Mouse (Mus musculus): ENCODE results near the gene Caly. TPM values are rescaled to one million over a fixed set of nuclear protein-coding genes. Genes with fewer than 3 reads are reported as not detected.

Gene Caly
- total RNA-seq, 2 experiments from 2014 or later, result 6.2 to 7.5 TPM

GRCm38 (mm10) chr7:140047811-140048311 is 34.5 kb downstream of the Caly start:
- no peak for DNase-seq (ENCODE audit: low spot score in 2 of 2)

- DNase-seq (ENCODE audit: low spot score in 2 of 2), result no peak
Measured at GRCm38 (mm10) chr7:140045546-140045945, 36.8 kb downstream of the Caly start.

- DNase-seq (ENCODE audit: low spot score in 2 of 2), result no peak
Measured at GRCm38 (mm10) chr7:140042728-140043127, 39.6 kb downstream of the Caly start.

GRCm38 (mm10) chr7:140037171-140037555 is 45.2 kb downstream of the Caly start:
- DNase-seq (ENCODE audit: low spot score in 2 of 2), result no peak

- DNase-seq (ENCODE audit: low spot score in 2 of 2), result peak; percentile 91 to 94
Measured at GRCm38 (mm10) chr7:140036281-140037170, 45.8 kb downstream of the Caly start, which contains the start of the genes Zfp511 and Tubgcp2. Gene Zfp511, plus strand, starts transcription at chr7:140036391. Gene Tubgcp2, minus strand, starts transcription at chr7:140036669.

GRCm38 (mm10) chr7:140035456-140035855 is 46.9 kb downstream of the Caly start:
- no peak for DNase-seq (ENCODE audit: low spot score in 2 of 2)

GRCm38 (mm10) chr7:140033386-140033785 is 49.0 kb downstream of the Caly start:
- DNase-seq (ENCODE audit: low spot score in 2 of 2), result no peak

GRCm38 (mm10) chr7:140032366-140032765 is 50.0 kb downstream of the Caly start:
- DNase-seq (ENCODE audit: low spot score in 2 of 2), result no peak

GRCm38 (mm10) chr7:140031771-140032170 is 50.6 kb downstream of the Caly start:
- no peak for DNase-seq (ENCODE audit: low spot score in 2 of 2)

Other genes starting within 250 kb of the Caly start
- gene Adgra1, start 248.4 kb downstream of the Caly start, total RNA-seq (2021), result 1 to 10 TPM; 2.6 to 2.8 TPM
- 1 to 10 TPM in 1 of 2 experiments, under 1 TPM in 1; 0.93 to 1.2 TPM for gene Kndc1, start 187.9 kb downstream of the Caly start, total RNA-seq (2021)
- not detected for gene Utf1, start 138.8 kb downstream of the Caly start, total RNA-seq (2021)
- not detected for gene 6430531B16Rik, start 103.8 kb downstream of the Caly start, total RNA-seq (2021)
- gene Adam8, start 90.0 kb downstream of the Caly start, total RNA-seq (2021), result 1 to 10 TPM; 1.9 to 6.9 TPM
- gene Zfp511, start 46.2 kb downstream of the Caly start, total RNA-seq (2021), result 10 to 100 TPM; 16.3 to 23.5 TPM
- gene Tubgcp2, start 45.9 kb downstream of the Caly start, total RNA-seq (2021), result 10 to 100 TPM; 18.5 to 22.8 TPM
- gene Msx3, start 33.5 kb downstream of the Caly start, total RNA-seq (2021), result not detected
- gene Prap1, start 10.8 kb upstream of the Caly start, total RNA-seq (2021), result not detected
- 10 to 100 TPM; 55.7 to 64.0 TPM for gene Fuom, start 19.9 kb upstream of the Caly start, total RNA-seq (2021)
- 10 to 100 TPM; 15.1 to 16.8 TPM for gene Paox, start 33.3 kb upstream of the Caly start, total RNA-seq (2021)
- 100 to 1,000 TPM; 472 to 511 TPM for gene Echs1, start 33.9 kb upstream of the Caly start, total RNA-seq (2021)
- gene Mtg1, start 55.0 kb upstream of the Caly start, total RNA-seq (2021), result 10 to 100 TPM; 28.6 to 31.4 TPM
- under 1 TPM; 0.58 to 0.80 TPM for gene Sprn, start 72.3 kb upstream of the Caly start, total RNA-seq (2021)
- gene Olfr522, start 82.2 kb upstream of the Caly start, total RNA-seq (2021), result not detected
- not detected for gene Olfr523, start 90.7 kb upstream of the Caly start, total RNA-seq (2021)
- not detected for gene Olfr524, start 123.4 kb upstream of the Caly start, total RNA-seq (2021)
- not detected for gene Cd163l1, start 135.7 kb upstream of the Caly start, total RNA-seq (2021)
- not detected for gene 5830411N06Rik, start 164.7 kb upstream of the Caly start, total RNA-seq (2021)
- gene Olfr525, start 238.3 kb upstream of the Caly start, total RNA-seq (2021), result not detected